Mouse (Mus musculus) erythroblast, embryonic 14.5 days (primary cell): ENCODE results near the gene Taar6. TPM values are rescaled to one million over a fixed set of nuclear protein-coding genes. Genes with fewer than 3 reads are reported as not detected.

Experiments
- H3K27me3 ChIP-seq: 2 replicates; pipeline ENCODE4 v1.6.1; 2012; ENCODE audit warnings: inconsistent platforms; ENCODE audit not compliant: control insufficient read depth
- H3K36me3 ChIP-seq: 2 replicates; pipeline ENCODE4 v1.6.1; 2012; ENCODE audit warnings: mild to moderate bottlenecking, inconsistent platforms; ENCODE audit not compliant: control insufficient read depth
- H3K4me1 ChIP-seq: 2 replicates; pipeline ENCODE4 v1.6.1; 2012; ENCODE audit warnings: inconsistent platforms; ENCODE audit not compliant: control insufficient read depth
- H3K4me3 ChIP-seq: replicated peaks from 2 replicates; pipeline ENCODE3; 2012; ENCODE audit warnings: moderate library complexity, mild to moderate bottlenecking, inconsistent platforms
- H3K9me3 ChIP-seq: 2 replicates; pipeline ENCODE4 v1.6.1; 2012; ENCODE audit warnings: low read length, inconsistent platforms, mixed read lengths; ENCODE audit not compliant: control insufficient read depth
- GATA1 ChIP-seq: IDR thresholded peaks from 2 replicates; pipeline ENCODE4 v1.6.1; 2012; ENCODE audit warnings: low read length, inconsistent platforms, mixed read lengths
- TAL1 ChIP-seq: IDR thresholded peaks from 3 replicates; pipeline ENCODE4 v1.6.1; 2012; ENCODE audit warnings: low read length, inconsistent platforms, mixed read lengths
- polyA plus RNA-seq: library from polyadenylated mRNA; stranded (reverse); fragments of >175 nt; gene quantifications from 2 replicates; pipeline ENCODE4 v1.2.3, GENCODE M21; 2012

Gene Taar6
- polyA plus RNA-seq, 1 experiment, result not detected

GRCm38 (mm10) chr10:23949508-23950005 is 35.9 kb downstream of the Taar6 start, which contains the start of gene Taar3:
Gene Taar3 (plus strand): TSS chr10:23949558.
- H3K4me3 ChIP-seq, result no peak within 1 kb of the TSS
- no peaks in the 10 kb centered on the region for H3K36me3 ChIP-seq
- no peak for TF ChIP-seq TAL1
- no peaks in the 10 kb centered on the region for H3K4me1 ChIP-seq
- no peaks in the 10 kb centered on the region for H3K9me3 ChIP-seq
- H3K27me3 ChIP-seq, result no peaks in the 10 kb centered on the region

- Histone ChIP-seq H3K27me3 (no peaks in the 10 kb centered on the region), H3K9me3 (no peaks in the 10 kb centered on the region), H3K4me1 (no peaks in the 10 kb centered on the region), H3K36me3 (no peaks in the 10 kb centered on the region), H3K4me3 (no peak overlapping the region)
- TF ChIP-seq TAL1, result no peak
- no peak for TF ChIP-seq GATA1
Observed at GRCm38 (mm10) chr10:23948026-23948425, 37.4 kb downstream of the Taar6 start.

- H3K9me3 ChIP-seq, result no peaks in the 10 kb centered on the region
- no peak overlapping the region for H3K4me3 ChIP-seq
- no peaks in the 10 kb centered on the region for H3K36me3 ChIP-seq
- TF ChIP-seq GATA1 (no peak), TAL1 (no peak)
- H3K4me1 ChIP-seq, result no peaks in the 10 kb centered on the region
- H3K27me3 ChIP-seq, result no peaks in the 10 kb centered on the region
Observed at GRCm38 (mm10) chr10:23942465-23942864, 43.0 kb downstream of the Taar6 start.

GRCm38 (mm10) chr10:23938312-23938711 is 47.1 kb downstream of the Taar6 start, which contains the start of gene Taar2:
Gene Taar2 (plus strand): TSS chr10:23938572.
- Histone ChIP-seq H3K9me3 (no peaks in the 10 kb centered on the region), H3K36me3 (no peaks in the 10 kb centered on the region), H3K4me1 (no peaks in the 10 kb centered on the region), H3K4me3 (no peak within 1 kb of the TSS), H3K27me3 (no peaks in the 10 kb centered on the region)
- no peak for TF ChIP-seq TAL1
- TF ChIP-seq GATA1, result no peak

- H3K9me3 ChIP-seq, result no peaks in the 10 kb centered on the region
- H3K4me3 ChIP-seq, result no peak overlapping the region
- no peaks in the 10 kb centered on the region for H3K36me3 ChIP-seq
- no peaks in the 10 kb centered on the region for H3K4me1 ChIP-seq
- TF ChIP-seq GATA1, result no peak
- TF ChIP-seq TAL1, result no peak
- H3K27me3 ChIP-seq, result no peaks in the 10 kb centered on the region
Observed at GRCm38 (mm10) chr10:23937613-23938012, 47.8 kb downstream of the Taar6 start.

Other genes starting within 250 kb of the Taar6 start
- gene Rps12, start 198.4 kb downstream of the Taar6 start, polyA plus RNA-seq, result 115 and 164 TPM in 2 replicates
- gene Slc18b1, start 188.7 kb downstream of the Taar6 start, polyA plus RNA-seq, result 0.02 and 0.03 TPM in 2 replicates
- not detected in 2 replicates for gene Vnn3, start 134.2 kb downstream of the Taar6 start, polyA plus RNA-seq
- not detected in 2 replicates for gene Vnn1, start 91.0 kb downstream of the Taar6 start, polyA plus RNA-seq
- gene Taar1, start 65.3 kb downstream of the Taar6 start, polyA plus RNA-seq, result not detected in 2 replicates
- gene Taar2, start 47.1 kb downstream of the Taar6 start, polyA plus RNA-seq, result not detected in 2 replicates
- not detected in 2 replicates for gene Taar3, start 36.1 kb downstream of the Taar6 start, polyA plus RNA-seq
- not detected in 2 replicates for gene Taar4, start 25.2 kb downstream of the Taar6 start, polyA plus RNA-seq
- 0.03 TPM in 1 of 2 replicates, not detected in the other for gene Taar5, start 14.9 kb downstream of the Taar6 start, polyA plus RNA-seq
- not detected in 2 replicates for gene Taar7a, start 7.8 kb upstream of the Taar6 start, polyA plus RNA-seq
- not detected in 2 replicates for gene Taar7b, start 14.3 kb upstream of the Taar6 start, polyA plus RNA-seq
- gene Taar7d, start 41.6 kb upstream of the Taar6 start, polyA plus RNA-seq, result not detected in 2 replicates
- gene Taar7e, start 52.0 kb upstream of the Taar6 start, polyA plus RNA-seq, result not detected in 2 replicates
- not detected in 2 replicates for gene Taar7f, start 63.9 kb upstream of the Taar6 start, polyA plus RNA-seq
- gene Taar8a, start 90.9 kb upstream of the Taar6 start, polyA plus RNA-seq, result not detected in 2 replicates
- gene Taar8b, start 106.6 kb upstream of the Taar6 start, polyA plus RNA-seq, result not detected in 2 replicates
- gene Taar8c, start 116.3 kb upstream of the Taar6 start, polyA plus RNA-seq, result not detected in 2 replicates
- not detected in 2 replicates for gene Taar9, start 123.9 kb upstream of the Taar6 start, polyA plus RNA-seq
- 2.2 and 2.7 TPM in 2 replicates for gene Stx7, start 163.7 kb upstream of the Taar6 start, polyA plus RNA-seq
- gene Moxd1, start 237.9 kb upstream of the Taar6 start, polyA plus RNA-seq, result not detected in 2 replicates